Mouse (Mus musculus) layer of hippocampus, adult 9-11 months (tissue): ENCODE results near the gene Hivep3.

Source experiments
- DNase-seq: peaks from one replicate; pipeline ENCODE4 v3.0.0; 2022

Gene Hivep3

DNA sequence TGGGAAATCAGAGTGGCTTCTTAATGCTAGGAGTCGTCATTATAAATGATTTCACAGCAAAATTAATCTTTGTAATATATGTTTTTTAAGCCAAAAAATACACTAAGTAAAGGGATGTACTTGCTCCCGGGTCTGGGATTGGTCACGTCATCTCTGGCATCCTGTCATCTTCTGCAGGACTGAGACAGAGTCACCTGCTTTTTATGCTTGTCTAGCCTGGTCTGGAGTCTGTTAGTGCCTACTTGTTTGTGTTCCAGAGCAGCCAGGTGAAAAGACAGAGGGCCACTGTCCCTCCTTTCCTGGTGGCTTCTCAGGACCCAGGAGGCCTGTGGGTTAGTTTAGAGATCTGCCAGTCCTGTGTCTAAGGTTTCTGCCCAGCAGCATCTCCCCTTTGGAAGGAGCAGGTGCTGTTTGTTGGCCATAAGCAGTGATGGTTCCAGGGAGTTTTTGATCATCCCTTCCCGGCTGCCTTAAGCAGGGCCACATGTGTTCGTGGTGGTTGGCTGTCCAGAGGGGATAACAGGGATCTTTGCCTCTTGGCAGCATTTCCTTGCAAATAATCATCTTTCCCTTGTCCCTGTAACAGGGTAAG is 245.8 kb downstream of the Hivep3 start:
- DNase-seq = no peak

DNA sequence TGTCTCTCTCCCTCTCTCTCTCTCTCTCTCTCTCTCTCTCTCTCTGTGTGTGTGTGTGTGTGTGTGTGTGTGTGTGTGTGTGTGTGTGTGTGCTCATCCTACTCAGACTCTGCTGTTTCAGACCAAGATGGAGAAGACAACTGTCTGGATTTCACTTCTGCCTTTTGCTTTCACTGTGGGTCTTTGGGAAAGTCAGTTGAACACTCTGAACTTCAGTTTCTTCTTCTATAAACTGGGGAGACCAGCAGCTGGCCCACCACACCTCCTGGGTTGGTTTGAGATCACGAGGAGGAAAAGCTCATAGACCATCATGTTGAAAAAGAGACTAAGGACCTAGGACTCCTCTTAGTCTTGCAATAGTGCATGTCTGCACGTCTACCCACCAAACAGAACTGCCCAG is 246.3 kb downstream of the Hivep3 start:
- DNase-seq = no peak

DNA sequence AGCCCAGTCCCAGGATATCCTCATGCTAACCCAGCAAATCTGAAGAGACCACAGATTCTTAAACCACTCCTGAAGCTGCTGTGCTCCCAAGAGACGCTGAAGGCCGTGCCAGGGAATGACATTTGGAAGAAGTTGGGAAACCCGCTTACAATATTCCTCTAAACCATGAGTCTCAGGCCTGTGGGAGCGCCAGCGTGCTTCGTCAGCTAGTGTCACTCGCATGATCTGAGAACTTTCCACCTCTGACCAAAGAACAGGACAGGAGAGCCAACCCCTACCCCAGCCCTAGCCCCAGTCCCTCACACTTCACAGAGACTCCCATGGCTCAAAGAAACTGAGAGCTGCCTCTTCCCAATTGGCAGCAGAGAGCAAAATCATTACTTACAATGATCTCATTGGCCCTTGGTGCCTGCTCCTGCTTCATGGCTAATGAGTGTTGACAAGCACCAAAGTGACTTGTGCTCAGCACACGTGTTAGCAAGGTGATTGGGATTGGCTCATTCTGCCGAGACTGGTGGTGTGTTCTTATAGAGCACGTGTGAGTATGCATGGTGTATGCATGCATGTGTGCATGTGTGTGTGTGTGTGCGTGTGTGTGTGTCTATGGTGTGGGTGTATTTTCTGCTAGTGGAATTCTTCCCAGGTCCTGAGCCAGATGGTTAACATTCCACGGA is 247.6 kb downstream of the Hivep3 start:
- DNase-seq = no peak

DNA sequence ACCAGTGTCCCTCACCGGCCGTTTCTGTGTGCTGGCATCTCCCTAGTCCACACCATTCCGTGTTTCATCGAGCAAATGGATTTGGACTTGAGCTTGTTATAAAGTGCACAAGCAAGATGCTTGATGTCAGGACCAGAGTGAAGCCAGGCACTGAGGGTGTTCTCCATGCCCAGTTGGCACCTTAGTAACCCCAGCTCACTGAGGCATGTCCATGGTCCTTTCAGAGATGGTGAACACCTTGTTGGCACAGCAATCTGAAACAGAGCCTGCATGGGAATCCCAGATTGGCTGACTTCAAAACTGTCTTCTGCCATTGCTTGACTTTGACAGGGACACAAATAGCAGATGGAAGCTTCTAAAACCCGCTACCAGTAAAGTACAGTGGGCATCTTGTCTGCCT is 252.5 kb downstream of the Hivep3 start:
- no peak for DNase-seq

DNA sequence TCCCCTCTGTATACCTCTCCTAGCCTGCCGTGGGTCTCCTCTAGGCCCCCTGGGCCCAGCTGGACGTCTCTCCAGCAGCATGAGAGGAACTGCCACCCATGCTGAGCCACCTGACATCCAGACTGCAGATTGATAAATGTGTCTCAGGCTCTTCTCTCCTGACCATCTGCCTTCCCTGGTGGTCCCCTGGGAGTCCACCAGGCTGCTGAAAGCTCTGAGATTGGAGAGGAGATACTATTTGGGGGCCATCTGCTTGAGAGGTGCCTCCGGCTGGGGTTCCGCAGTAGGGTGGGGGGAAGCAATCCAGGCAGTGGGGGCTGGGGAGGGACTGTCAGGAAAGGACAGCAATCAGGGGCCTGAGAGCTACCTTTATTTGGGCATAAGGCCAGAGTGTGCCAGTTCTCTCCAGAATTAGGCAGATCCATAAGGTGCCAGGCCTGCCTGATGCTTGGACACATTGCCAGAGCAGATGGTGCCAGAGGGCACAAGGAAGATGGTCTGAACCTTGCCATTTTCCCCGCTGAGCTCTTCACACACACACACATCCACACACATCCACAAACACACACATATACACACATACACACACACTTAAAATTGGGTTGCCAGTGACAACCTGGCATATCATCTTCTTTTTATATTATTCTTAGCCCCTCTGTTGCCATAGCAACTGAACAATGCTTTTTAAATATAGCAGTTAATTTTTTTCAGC is 253.2 kb downstream of the Hivep3 start:
- peak; percentile 72 for DNase-seq

DNA sequence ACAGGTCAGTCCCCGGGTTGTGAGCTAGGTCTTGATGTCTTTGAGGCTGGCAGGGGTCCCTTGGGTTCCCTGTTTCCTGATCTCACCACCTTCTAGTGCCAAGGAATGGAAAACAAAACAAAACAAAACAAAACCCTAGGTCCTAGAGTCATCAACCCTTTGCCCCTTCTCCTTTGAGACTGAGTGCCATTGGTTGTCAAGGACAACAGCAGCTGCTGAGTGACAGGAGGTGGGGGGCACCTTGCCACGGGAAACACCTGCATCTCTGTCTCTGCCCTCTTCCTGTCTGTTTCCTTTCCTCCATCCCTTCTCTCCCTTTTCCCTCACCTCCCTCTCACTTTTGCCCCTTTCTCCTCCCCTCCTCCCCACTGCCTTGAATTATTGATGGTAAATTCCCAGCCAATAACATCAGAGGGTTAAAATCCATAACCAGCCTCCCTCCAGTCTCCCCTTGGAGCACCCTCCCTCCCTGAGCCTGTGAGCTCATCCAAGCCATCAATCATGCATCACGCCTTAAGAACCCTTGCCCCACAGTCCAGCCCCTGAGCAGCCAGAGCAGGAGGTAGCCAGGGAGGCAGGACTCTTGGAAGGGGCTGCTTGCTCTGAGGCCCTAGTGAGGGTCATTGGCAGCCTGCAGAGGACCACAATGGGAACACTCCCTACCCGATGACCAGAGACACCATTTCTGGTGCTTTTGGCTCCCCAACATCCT is 253.9 kb downstream of the Hivep3 start:
- DNase-seq = no peak

DNA sequence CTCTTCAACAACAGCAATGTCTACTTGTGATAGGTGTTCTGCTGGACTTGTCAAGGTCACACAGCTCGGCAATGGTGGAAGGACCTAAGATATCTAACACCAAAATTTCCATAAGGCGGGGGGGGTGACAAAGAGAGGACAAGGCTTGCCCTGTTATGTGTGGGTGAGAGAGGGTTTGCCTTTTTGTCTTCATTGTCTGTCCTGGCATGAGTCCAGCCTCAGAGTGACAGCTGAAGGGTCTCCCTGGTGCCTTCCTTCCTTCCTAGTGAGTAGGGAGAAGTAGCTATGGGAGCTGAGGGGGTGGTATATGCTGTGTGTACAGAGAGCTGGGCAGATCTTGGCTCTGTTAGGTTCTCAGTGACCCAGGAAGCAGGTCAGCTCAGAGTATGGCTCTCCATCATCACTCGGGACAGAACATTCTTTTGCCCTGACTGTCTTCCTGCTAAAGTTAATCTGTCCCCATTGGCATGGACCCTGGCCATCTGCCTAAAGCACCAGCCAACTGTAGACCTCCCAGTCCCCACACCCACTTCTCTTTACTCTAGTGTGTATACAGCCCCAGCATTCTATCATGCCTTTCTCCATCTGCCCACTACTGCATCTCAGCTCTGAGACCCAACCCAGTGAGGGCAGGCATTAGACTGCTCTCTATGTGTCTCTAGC is 255.6 kb downstream of the Hivep3 start:
- no peak for DNase-seq

DNA sequence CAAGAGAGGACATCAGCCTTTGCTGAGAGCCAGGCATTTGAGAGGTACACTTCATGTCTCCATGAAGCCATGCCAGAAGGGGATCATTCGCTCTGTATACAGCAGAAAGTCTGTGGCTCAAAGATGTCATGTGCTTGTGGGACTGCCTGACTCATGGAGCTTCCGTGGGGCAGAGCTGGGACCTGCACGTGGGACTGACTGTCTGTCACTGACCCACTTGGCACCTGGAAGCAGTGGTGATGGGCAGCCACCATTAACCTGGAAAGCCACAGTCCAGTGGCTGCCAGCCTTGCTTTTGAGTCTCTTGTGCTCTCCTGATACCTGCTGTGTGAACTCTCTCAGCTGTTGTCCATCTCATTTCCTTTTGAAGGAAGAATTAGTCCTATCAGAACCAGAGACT is 256.8 kb downstream of the Hivep3 start:
- DNase-seq = no peak

DNA sequence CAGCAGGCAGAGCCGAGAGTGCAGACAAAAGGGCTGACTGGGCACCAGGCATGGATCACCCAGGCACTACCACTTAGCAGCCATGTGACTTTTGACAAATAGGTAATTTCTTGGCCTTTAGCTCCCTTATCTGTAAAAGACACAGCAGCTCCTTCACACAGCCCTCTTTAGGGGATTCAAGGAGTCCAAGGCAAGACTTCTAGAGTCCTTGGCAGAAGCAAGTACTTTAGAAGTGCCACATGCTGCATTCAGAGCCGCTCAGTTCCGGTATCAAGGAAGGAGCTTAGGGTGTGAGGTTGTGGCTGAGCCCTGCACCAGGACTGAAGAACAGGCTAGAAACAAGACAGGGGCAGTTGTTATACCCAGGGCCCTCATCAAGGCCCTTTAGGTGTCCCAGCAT is 257.3 kb downstream of the Hivep3 start:
- DNase-seq = no peak

DNA sequence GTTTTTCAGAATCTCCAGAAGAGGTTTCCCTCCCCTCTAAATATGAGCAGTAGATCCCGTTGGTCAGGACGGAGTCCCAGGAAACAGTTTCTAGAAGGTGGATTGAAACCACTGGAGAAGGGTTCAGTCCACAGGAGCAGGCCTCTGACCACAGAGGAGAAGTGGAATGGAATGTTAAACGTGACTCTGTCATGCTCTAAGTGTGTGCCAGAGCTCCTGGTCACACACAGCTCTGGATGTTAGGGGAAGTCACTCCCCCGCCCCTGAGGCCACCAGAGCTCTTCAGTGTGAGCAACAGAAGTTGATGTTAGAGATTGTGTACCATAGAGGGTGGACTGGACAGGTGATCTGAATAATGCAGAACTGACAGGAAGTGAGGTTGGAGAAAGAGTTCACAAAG is 258.2 kb downstream of the Hivep3 start:
- DNase-seq = no peak

DNA sequence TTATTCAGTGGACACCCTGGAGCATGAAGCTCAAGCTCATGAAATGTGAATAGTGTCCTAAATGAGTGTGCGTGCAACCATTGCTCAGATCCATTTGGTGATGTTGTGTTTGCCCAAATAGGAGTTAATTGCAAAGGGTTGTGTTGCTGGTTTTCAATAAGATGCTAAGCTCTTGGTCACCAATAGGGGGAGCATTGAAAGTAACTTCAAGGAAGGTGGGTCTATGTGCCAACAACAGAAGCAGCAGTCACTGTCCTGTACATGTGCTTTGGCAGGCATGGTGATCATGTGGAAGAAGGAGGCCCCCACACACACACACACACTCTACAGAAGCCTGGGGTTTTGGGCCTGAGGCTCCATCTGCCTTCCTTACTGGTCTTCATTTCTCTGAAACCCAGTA is 262.8 kb downstream of the Hivep3 start:
- no peak for DNase-seq

DNA sequence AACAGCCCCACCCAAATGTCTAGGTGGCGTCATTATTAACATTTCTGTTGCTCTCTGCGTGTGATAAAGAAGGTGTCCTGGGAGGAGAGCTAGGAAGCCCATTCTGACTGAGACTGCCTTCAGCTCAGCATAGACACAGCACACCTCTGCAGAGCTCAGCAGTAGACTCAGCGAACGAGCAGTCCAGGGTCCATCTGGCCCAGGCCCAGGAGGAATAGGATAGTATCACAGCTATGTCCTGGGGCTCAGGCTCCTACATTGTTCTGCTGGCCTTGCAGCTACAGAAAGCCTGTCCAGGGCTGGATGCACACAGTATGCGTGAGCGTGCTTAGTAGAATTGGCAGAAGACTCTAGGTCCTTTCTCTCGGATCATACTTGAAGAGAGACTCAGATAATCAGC is 263.8 kb downstream of the Hivep3 start:
- no peak for DNase-seq

DNA sequence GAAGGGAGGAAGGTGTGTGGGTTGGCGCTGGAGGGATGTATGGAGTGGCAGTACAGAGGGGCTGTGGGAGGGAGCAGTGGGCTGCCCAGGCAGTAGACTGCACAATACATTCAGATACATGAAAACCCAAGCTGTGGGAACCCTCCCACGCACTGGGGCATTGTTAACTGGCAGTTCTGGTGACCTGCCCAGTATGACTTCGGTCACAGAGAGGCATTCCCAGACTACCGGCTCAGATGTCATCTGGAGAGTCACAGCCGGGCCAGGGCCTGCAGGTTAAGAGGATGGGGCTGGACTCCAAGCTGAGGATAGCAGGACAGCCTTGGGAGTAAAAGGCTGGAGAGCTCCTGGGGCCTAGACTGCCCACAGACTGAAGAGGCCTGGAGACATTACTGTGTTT is 265.3 kb downstream of the Hivep3 start:
- DNase-seq = no peak

DNA sequence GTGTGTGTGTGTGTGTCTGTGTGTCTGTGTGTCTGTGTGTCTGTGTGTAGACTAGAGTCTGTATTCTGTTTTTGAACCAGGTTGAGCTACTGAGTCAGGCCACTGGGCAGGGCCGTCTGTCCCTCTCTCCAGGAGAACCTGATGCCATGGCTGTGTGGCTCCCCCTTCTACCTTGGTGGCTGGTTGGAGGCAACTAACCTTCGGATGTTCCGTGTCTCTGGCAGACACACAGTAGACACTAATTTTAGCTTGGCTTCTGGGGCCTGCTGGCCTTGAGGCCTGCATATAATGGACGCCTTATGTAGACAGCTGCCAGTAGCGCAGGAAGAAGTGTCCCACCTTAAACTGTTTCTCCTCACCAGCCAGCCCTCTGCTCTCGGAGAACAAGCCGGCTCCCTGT is 267.3 kb downstream of the Hivep3 start:
- no peak for DNase-seq

DNA sequence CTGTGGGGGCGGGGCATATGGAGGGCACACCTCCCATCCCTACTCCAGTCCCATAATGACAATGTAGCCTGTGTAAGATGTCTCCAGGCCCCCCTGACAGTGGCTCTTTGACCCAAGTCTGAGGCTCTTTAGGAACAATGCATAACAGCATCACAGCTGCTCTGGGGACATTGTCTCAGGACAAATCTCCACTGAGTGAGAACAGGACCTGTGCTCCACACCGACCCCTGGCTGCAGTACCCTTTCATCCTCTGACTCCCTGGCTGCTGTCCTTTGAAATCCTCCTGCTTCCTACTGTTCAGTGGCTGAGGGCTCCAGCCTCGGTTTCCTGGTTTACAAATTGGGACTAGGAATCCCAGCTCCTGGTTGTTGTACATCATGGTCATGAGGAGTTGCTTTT is 269.4 kb downstream of the Hivep3 start:
- DNase-seq = no peak

DNA sequence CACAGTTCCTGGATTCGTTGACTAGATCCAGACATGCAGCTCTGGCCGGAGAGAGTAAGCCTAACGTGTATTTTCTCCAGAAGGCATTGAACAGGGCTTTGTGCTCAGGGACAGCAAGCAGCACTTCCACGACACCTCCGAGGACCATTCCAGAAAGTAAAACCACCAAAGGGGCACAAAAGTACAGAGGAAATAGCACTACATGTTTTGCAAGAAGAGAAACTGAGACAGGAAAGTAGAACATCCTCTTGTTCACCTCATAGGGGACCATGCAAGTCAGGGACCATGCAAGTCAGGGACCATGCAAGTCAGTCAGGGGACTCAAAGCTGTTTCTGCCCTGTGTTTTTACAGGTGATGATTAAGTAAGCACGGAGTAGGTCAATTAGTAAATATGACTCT is 272.5 kb downstream of the Hivep3 start:
- DNase-seq = no peak

DNA sequence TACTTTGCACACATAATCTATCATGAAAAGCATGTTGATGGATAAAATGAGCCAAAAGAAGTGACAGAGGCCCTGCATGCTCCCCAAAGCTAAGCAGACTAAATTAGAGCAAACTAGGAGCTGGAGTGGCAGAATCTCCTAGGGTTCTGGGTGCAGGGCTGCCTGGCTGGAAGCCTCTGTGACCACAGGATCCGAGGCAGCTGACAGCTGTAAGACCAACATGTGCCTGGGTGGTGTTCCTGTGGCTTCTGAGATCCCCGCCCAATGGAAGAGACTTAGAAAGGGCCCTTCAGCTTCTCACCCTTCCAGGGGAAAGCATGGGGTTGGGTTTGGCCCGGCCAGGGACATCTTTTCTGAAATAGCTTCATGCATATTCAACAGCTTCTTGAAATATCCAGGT is 274.3 kb downstream of the Hivep3 start:
- no peak for DNase-seq

DNA sequence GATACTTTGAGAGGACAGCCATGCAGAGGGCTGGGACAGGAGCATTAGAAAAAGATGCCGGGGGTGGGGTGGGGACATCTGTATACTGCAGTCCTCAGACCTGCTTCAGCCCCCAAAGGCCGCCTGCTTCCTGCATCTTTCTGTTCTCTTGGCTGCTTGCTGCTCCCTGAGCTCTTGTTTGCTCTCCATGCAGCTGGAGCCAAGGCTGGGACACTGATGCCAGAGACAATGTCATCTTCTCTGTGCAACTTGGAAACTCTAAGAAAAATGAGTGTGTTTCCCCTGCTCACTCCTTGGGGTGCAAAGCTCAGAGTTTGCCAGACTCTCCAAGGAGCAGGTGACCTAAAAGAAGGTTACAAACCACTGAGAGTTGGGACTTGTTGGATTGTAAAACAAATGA is 275.6 kb downstream of the Hivep3 start:
- DNase-seq = no peak

DNA sequence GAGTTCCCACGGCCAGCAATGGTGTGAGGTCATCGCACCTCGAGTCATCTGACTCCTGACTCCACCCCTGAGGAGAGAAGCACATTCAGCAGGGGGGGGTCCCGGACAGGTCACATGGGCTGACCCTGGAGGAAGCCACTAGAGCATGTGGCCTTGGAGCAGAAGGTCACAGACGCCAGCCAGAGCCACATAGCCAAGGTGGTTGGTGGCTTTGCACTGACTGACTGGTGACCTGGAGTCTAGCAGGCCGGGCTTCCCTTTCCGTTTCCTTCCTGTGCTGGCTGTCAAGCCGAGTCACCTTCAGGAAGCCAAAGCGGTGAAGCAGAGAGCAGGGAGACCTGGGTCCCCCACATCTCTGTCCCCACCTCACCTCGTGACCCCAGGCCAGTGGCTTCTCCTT is 278.2 kb downstream of the Hivep3 start:
- no peak for DNase-seq

DNA sequence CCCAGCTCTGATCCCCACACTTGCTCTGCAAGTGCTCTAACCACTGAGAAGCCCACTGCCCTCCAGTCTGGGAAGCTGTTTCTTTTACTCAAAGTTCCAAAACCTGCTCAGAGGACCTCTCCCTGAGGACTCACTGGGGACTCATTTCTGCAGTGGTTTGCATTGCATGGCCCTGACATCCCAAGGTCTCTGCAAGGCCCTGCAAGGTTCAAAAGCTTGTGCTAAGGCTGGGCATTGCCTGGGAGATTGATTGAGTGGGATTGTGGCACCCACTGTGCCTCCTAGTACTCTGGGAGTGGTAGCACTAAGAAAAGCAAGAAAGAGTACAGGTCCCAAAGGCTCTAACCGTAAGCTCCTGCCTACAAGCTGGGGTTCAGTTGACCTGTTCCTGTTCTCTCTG is 279.3 kb downstream of the Hivep3 start:
- no peak for DNase-seq

DNA sequence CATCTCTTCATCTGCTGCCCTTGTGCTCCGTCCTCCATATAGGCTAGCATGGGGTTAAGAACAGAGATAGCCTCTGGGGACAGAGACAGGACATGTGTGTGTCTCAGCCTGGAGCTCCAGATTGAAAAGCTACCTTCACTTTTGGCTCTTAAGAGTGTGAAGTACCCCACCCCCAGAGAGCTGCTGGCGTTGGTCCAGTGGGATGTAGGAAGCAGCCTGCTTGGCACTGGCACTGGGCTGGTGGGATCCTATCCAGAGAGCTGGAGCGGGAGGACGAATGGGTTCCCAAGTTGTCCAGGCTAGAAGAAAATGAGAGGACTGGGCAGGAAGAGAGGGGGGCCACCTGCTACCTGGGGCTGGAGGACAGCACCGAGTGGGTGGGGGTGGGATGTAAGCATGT is 284.8 kb downstream of the Hivep3 start:
- peak; percentile 40 for DNase-seq

DNA sequence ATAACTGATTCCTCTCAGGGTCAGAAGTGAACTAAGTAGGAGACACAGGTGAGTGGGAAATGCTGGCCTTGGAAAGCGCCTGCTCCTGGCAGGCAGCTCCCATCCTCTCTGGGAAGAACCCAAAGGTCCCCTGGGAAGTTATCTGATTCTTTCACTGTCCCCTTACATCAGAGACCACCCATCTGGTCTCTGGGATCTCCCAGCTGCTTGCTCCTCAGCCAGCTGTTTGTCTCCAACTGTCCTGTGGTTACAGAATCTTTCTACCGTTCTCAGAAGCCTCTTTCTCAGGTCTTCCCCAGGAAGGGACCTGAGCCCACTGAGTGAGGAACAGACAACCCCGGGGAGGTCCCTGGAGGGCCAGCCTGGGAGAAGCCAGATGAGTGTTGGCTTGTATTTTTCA is 288.8 kb downstream of the Hivep3 start:
- no peak for DNase-seq

DNA sequence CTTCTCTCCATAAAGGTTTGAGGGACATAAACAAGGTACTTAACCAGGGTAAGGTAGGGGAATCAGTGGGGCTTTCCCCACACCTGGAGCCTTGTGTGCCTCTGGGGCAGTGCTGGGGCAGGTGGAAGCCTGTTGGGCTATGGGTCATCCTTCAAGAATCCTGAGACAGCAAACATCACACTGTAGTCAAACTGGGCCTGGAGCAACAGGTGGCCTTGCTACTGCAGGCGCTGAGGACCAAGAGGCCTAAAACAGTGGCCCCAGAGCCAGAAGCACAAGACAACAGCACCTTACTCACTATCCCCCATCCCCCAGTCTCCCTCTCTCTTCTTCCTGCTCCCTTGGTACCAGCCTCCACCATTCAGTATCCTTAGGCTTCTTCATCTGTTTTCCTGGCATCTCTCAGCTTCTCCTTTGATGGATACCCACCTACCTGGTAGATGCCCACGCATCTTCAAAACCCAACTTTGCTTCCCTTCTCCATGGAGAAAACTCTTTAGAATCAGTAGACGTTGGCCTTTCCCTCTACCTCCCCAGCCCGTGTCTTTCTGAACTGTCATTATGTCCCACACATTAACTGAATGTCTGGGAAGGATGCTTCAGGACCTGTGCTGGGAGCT is 289.7 kb downstream of the Hivep3 start:
- no peak for DNase-seq
